In genomic region chr2:52597511-52597910, GRCm38 (mm10) we compare ENCODE assay signal across 18 mouse cellular contexts.
"Had no signal": no experiment of that assay in that cellular context is flagged by ENCODE, and none has a peak within 500 bp of the region (broad histone marks: within the 10 kb centered on the region; RNA-seq: fewer than 3 reads in every experiment).

No protein-coding gene starts in this region.

- H3K9ac ChIP-seq: liver, embryonic 13.5 days; lung, embryonic 14.5 days; midbrain, embryonic 12.5 days; neural tube, embryonic 13.5 days; stomach, embryonic 15.5 days had no signal

- H3K27ac ChIP-seq: layer of hippocampus, adult 2 months; left cerebral cortex, adult 2 months; liver, embryonic 13.5 days; macrophage; midbrain, embryonic 12.5 days; neural tube, embryonic 13.5 days; stomach, embryonic 15.5 days had no signal

- H3K27me3 ChIP-seq: liver, embryonic 13.5 days; midbrain, embryonic 12.5 days; neural tube, embryonic 13.5 days; stomach, embryonic 15.5 days had no signal

- ATAC-seq: lung, postnatal 0 days; midbrain, embryonic 16.5 days had no signal

- H3K4me2 ChIP-seq: liver, embryonic 13.5 days; lung, embryonic 14.5 days; midbrain, embryonic 12.5 days; neural tube, embryonic 13.5 days; stomach, embryonic 15.5 days had no signal

- H3K36me3 ChIP-seq: liver, embryonic 13.5 days; midbrain, embryonic 12.5 days; neural tube, embryonic 13.5 days; stomach, embryonic 15.5 days had no signal

- H3K9me3 ChIP-seq: liver, embryonic 13.5 days; midbrain, embryonic 12.5 days; neural tube, embryonic 13.5 days; stomach, embryonic 15.5 days had no signal

- DNase-seq: kidney, adult 18-20 months; kidney, adult 9 months; kidney, postnatal 25 days; liver, embryonic 13.5 days; lung, embryonic 14.5 days; retina, postnatal 1 day; right cerebral cortex, postnatal 25 days; spleen, adult 18-20 months; thymus, postnatal 36 days had no signal

- H3K4me1 ChIP-seq: stomach, embryonic 15.5 days had no signal

- H3K4me3 ChIP-seq: layer of hippocampus, adult 2 months; left cerebral cortex, adult 2 months; liver, embryonic 13.5 days; midbrain, embryonic 12.5 days; myocyte; neural tube, embryonic 13.5 days; stomach, embryonic 15.5 days had no signal
